Mouse (Mus musculus) gastrocnemius, postnatal 10 days (tissue): ENCODE data around the gene Dnm2. TPM values are rescaled to one million over a fixed set of nuclear protein-coding genes. Genes with fewer than 3 reads are reported as not detected.
"Not testable (repeated sequence)": the region's sequence is repeated elsewhere in the genome, so short reads cannot be mapped to it uniquely, and the experiment has no call there.

Source experiments
- DNase-seq: peaks from one replicate; pipeline ENCODE4 v3.0.0; 2021; ENCODE audit warnings: mixed read lengths
- total RNA-seq, 2 experiments: library from RNA; stranded (reverse); gene quantifications; 2 replicates each; pipeline ENCODE4 v1.2.3; 2021

Gene Dnm2
- total RNA-seq, 2 experiments from 2014 or later: 52.4 to 64.5 TPM

- DNase-seq: no peak
These were observed 31.7 kb downstream of the Dnm2 start for GRCm38 (mm10) chr9:21456246-21456929.

GRCm38 (mm10) chr9:21456930-21457634, 32.4 kb downstream of the Dnm2 start:
- no peak for DNase-seq

- no peak for DNase-seq
These were observed 34.1 kb downstream of the Dnm2 start for GRCm38 (mm10) chr9:21458821-21459220.

- no peak for DNase-seq
These were observed 35.8 kb downstream of the Dnm2 start for GRCm38 (mm10) chr9:21460400-21460940.

GRCm38 (mm10) chr9:21463138-21463590, 38.5 kb downstream of the Dnm2 start:
- DNase-seq: peak; percentile 45

GRCm38 (mm10) chr9:21463766-21464564, 39.3 kb downstream of the Dnm2 start:
- DNase-seq: no peak

- not testable (repeated sequence) for DNase-seq
These were observed 39.8 kb downstream of the Dnm2 start for GRCm38 (mm10) chr9:21464565-21464928.

GRCm38 (mm10) chr9:21469032-21470024, 44.6 kb downstream of the Dnm2 start:
- DNase-seq: peak; percentile 46

GRCm38 (mm10) chr9:21472913-21473312, 48.2 kb downstream of the Dnm2 start:
- DNase-seq: no peak

- no peak for DNase-seq
These were observed 53.0 kb downstream of the Dnm2 start for GRCm38 (mm10) chr9:21477707-21478106.

- no peak for DNase-seq
These were observed 59.4 kb downstream of the Dnm2 start for GRCm38 (mm10) chr9:21484065-21484464.

- not testable (repeated sequence) for DNase-seq
These were observed 63.5 kb downstream of the Dnm2 start for GRCm38 (mm10) chr9:21488246-21488645.

- DNase-seq: no peak
These were observed 66.0 kb downstream of the Dnm2 start for GRCm38 (mm10) chr9:21490696-21491095.

- DNase-seq: no peak
These were observed 69.2 kb downstream of the Dnm2 start for GRCm38 (mm10) chr9:21493907-21494306.

GRCm38 (mm10) chr9:21494726-21495125, 70.0 kb downstream of the Dnm2 start:
- DNase-seq: no peak

GRCm38 (mm10) chr9:21496308-21497049, 71.8 kb downstream of the Dnm2 start:
- peak; percentile 65 for DNase-seq

- DNase-seq: no peak
These were observed 72.4 kb downstream of the Dnm2 start for GRCm38 (mm10) chr9:21497050-21497542.

- no peak for DNase-seq
These were observed 73.0 kb downstream of the Dnm2 start for GRCm38 (mm10) chr9:21497664-21498063.

GRCm38 (mm10) chr9:21498284-21498902, 73.7 kb downstream of the Dnm2 start:
- DNase-seq: no peak

GRCm38 (mm10) chr9:21503352-21503751, 78.6 kb downstream of the Dnm2 start:
- no peak for DNase-seq
